Mouse (Mus musculus) embryonic stem cell, embryonic (primary cell): ENCODE measurements around the gene Cxcl15.
"Not testable (repeated sequence)": the region's sequence is repeated elsewhere in the genome, so short reads cannot be mapped to it uniquely, and the experiment has no call there.

Source experiments
- CTCF ChIA-PET, 4 experiments: fragments of 300-600 bp in 2 of 4; fragments of 350-600 bp in 2 of 4; sonication (Branson Sonifier 250); formaldehyde crosslinking; loops; one replicate each; lab custom pipeline; 2022; ENCODE audit warnings: inconsistent platforms in 2 of 4; lab: Charles Lee
- POLR2A ChIA-PET, 4 experiments: fragments of 300-600 bp in 2 of 4; fragments of 350-600 bp in 2 of 4; sonication (Branson Sonifier 250); formaldehyde crosslinking; loops; one replicate each; lab custom pipeline; 2022; ENCODE audit warnings: antibody characterized with exemption in 4 of 4, inconsistent platforms in 1 of 4; lab: Charles Lee

The Cxcl15 gene

GRCm38 (mm10) chr5:90785659-90786588, 8.4 kb upstream of the Cxcl15 start, which contains the start of gene Cxcl3:
Cxcl3 (plus strand) TSS chr5:90786103.
- ChIA-PET CTCF (interaction anchor here in 3 of 4 experiments (0.5 to 1.4 kb wide), 8 partner anchors 8 to 187 kb away, joined by 3 to 15 read pairs (median 4); partner anchors contain the start of gene Cxcl2 (in 1 of the 3)), POLR2A (interaction anchor here in 1 of 4 experiments (1.2 kb wide), 1 partner anchor 43 kb away, joined by 3 read pairs; no protein-coding TSS in a partner anchor)

GRCm38 (mm10) chr5:90788114-90788513, 6.2 kb upstream of the Cxcl15 start:
- ChIA-PET POLR2A (no interaction called here), CTCF (no interaction called here)

GRCm38 (mm10) chr5:90789306-90790073, 4.8 kb upstream of the Cxcl15 start:
- POLR2A ChIA-PET: no interaction called here
- CTCF ChIA-PET: interaction anchor here in 1 of 4 experiments (1.1 to 1.4 kb wide), 2 partner anchors 128 to 201 kb away, joined by 3 to 5 read pairs; no protein-coding TSS in a partner anchor

- CTCF ChIA-PET: interaction anchor here in 1 of 4 experiments (1.1 to 1.4 kb wide), 2 partner anchors 129 to 201 kb away, joined by 3 to 5 read pairs; no protein-coding TSS in a partner anchor
- POLR2A ChIA-PET: no interaction called here
These were observed 4.2 kb upstream of the Cxcl15 start for GRCm38 (mm10) chr5:90790074-90790502.

- POLR2A ChIA-PET: interaction anchor here in 1 of 4 experiments (0.6 kb wide), 1 partner anchor 79 kb away, joined by 3 read pairs; no protein-coding TSS in a partner anchor
- CTCF ChIA-PET: not testable (repeated sequence)
These were observed 1.1 kb downstream of the Cxcl15 start for GRCm38 (mm10) chr5:90795392-90795791.

GRCm38 (mm10) chr5:90804574-90804973, 10.2 kb downstream of the Cxcl15 start:
- POLR2A ChIA-PET: interaction anchor here in 1 of 4 experiments (0.7 kb wide), 1 partner anchor 32 kb away, joined by 5 read pairs; the partner anchor contains the start of gene Pf4

GRCm38 (mm10) chr5:90806050-90806449, 11.7 kb downstream of the Cxcl15 start:
- CTCF ChIA-PET: no interaction called here
- POLR2A ChIA-PET: no interaction called here

More at GRCm38 (mm10) chr5:90804574-90804973, 10.2 kb downstream of the Cxcl15 start:
- CTCF ChIA-PET: no interaction called here

- ChIA-PET POLR2A (no interaction called here), CTCF (no interaction called here)
These were observed 13.0 kb downstream of the Cxcl15 start for GRCm38 (mm10) chr5:90807176-90807950.

- POLR2A ChIA-PET: no interaction called here
- CTCF ChIA-PET: no interaction called here
These were observed 25.4 kb downstream of the Cxcl15 start for GRCm38 (mm10) chr5:90819756-90820155.

GRCm38 (mm10) chr5:90832145-90832767, 37.9 kb downstream of the Cxcl15 start:
- CTCF ChIA-PET: no interaction called here

GRCm38 (mm10) chr5:90832768-90833388, 38.5 kb downstream of the Cxcl15 start:
- ChIA-PET CTCF (no interaction called here), POLR2A (no interaction called here)

More at GRCm38 (mm10) chr5:90832145-90832767, 37.9 kb downstream of the Cxcl15 start:
- POLR2A ChIA-PET: interaction anchor here in 1 of 4 experiments (0.8 kb wide), 1 partner anchor 20 kb away, joined by 3 read pairs; no protein-coding TSS in a partner anchor

- CTCF ChIA-PET: no interaction called here
These were observed 40.1 kb downstream of the Cxcl15 start for GRCm38 (mm10) chr5:90834436-90834835.

GRCm38 (mm10) chr5:90838582-90838981, 44.2 kb downstream of the Cxcl15 start:
- POLR2A ChIA-PET: no interaction called here
- CTCF ChIA-PET: no interaction called here

More at GRCm38 (mm10) chr5:90834436-90834835, 40.1 kb downstream of the Cxcl15 start:
- POLR2A ChIA-PET: no interaction called here

- ChIA-PET POLR2A (interaction anchor here in 1 of 4 experiments (0.7 kb wide), 1 partner anchor 47 kb away, joined by 3 read pairs; no protein-coding TSS in a partner anchor), CTCF (no interaction called here)
These were observed 46.9 kb downstream of the Cxcl15 start for GRCm38 (mm10) chr5:90840902-90841869.

GRCm38 (mm10) chr5:90843891-90844290, 49.6 kb downstream of the Cxcl15 start:
- POLR2A ChIA-PET: interaction anchor here in 1 of 4 experiments (0.6 kb wide), 1 partner anchor 673 kb away, joined by 3 read pairs; the partner anchor contains the start of gene Parm1
- CTCF ChIA-PET: no interaction called here

GRCm38 (mm10) chr5:90850096-90850495, 55.8 kb downstream of the Cxcl15 start:
- POLR2A ChIA-PET, CTCF ChIA-PET: not testable (repeated sequence)
